Mouse (Mus musculus): ENCODE results near the gene Gcnt1. TPM values are rescaled to one million over a fixed set of nuclear protein-coding genes. Genes with fewer than 3 reads are reported as not detected.

The Gcnt1 gene
- polyA plus RNA-seq, 1 experiment: 3.9 TPM

GRCm38 (mm10) chr19:17400571-17400970, 27.9 kb upstream of the Gcnt1 start:
- TF ChIP-seq POLR2A (IDR thresholded peaks at IDR 0.05; ENCODE audit: borderline replicate concordance, insufficient read depth, low read length) (no peak), CTCF (IDR thresholded peaks at IDR 0.05; ENCODE audit: borderline replicate concordance, insufficient read depth, low read depth, low read length) (no peak)
- DNase-seq: no peak
- WGBS: 70% methylated on average over 4 of the region's 4 CpGs
- Histone ChIP-seq H3K4me1 (ENCODE audit: control insufficient read depth, insufficient read depth, low read length) (peaks cover 5% of the 10 kb centered on the region), H3K27ac (ENCODE audit: insufficient read depth, low read length) (no peak overlapping the region), H3K4me3 (replicated peaks; ENCODE audit: insufficient read depth, low read depth, low read length) (no peak overlapping the region), H3K27me3 (ENCODE audit: control insufficient read depth, insufficient read depth, low read length) (no peaks in the 10 kb centered on the region)

GRCm38 (mm10) chr19:17399965-17400364, 27.3 kb upstream of the Gcnt1 start:
- no peak overlapping the region for H3K27ac ChIP-seq (ENCODE audit: insufficient read depth, low read length)
- 93% methylated on average over 4 of the region's 4 CpGs for WGBS
- no peaks in the 10 kb centered on the region for H3K27me3 ChIP-seq (ENCODE audit: control insufficient read depth, insufficient read depth, low read length)
- peaks cover 5% of the 10 kb centered on the region for H3K4me1 ChIP-seq (ENCODE audit: control insufficient read depth, insufficient read depth, low read length)
- no peak overlapping the region for H3K4me3 ChIP-seq (replicated peaks; ENCODE audit: insufficient read depth, low read depth, low read length)
- TF ChIP-seq CTCF (IDR thresholded peaks at IDR 0.05; ENCODE audit: borderline replicate concordance, insufficient read depth, low read depth, low read length): no peak
- TF ChIP-seq POLR2A (IDR thresholded peaks at IDR 0.05; ENCODE audit: borderline replicate concordance, insufficient read depth, low read length): no peak
- no peak for DNase-seq

GRCm38 (mm10) chr19:17397922-17398321, 25.3 kb upstream of the Gcnt1 start:
- 60% methylated on average over 5 of the region's 5 CpGs for WGBS
- TF ChIP-seq CTCF (IDR thresholded peaks at IDR 0.05; ENCODE audit: borderline replicate concordance, insufficient read depth, low read depth, low read length): no peak
- no peak for TF ChIP-seq POLR2A (IDR thresholded peaks at IDR 0.05; ENCODE audit: borderline replicate concordance, insufficient read depth, low read length)

GRCm38 (mm10) chr19:17396802-17397201, 24.2 kb upstream of the Gcnt1 start:
- Histone ChIP-seq H3K4me1 (ENCODE audit: control insufficient read depth, insufficient read depth, low read length) (peaks cover 5% of the 10 kb centered on the region), H3K4me3 (replicated peaks; ENCODE audit: insufficient read depth, low read depth, low read length) (no peak overlapping the region), H3K27ac (ENCODE audit: insufficient read depth, low read length) (no peak overlapping the region), H3K27me3 (ENCODE audit: control insufficient read depth, insufficient read depth, low read length) (no peaks in the 10 kb centered on the region)
- WGBS: 94% methylated on average over 4 of the region's 4 CpGs
- TF ChIP-seq CTCF (IDR thresholded peaks at IDR 0.05; ENCODE audit: borderline replicate concordance, insufficient read depth, low read depth, low read length) (no peak), POLR2A (IDR thresholded peaks at IDR 0.05; ENCODE audit: borderline replicate concordance, insufficient read depth, low read length) (no peak)
- no peak for DNase-seq

More at GRCm38 (mm10) chr19:17397922-17398321, 25.3 kb upstream of the Gcnt1 start:
- Histone ChIP-seq H3K27ac (ENCODE audit: insufficient read depth, low read length) (no peak overlapping the region), H3K27me3 (ENCODE audit: control insufficient read depth, insufficient read depth, low read length) (no peaks in the 10 kb centered on the region), H3K4me1 (ENCODE audit: control insufficient read depth, insufficient read depth, low read length) (peaks cover 5% of the 10 kb centered on the region), H3K4me3 (replicated peaks; ENCODE audit: insufficient read depth, low read depth, low read length) (no peak overlapping the region)
- no peak for DNase-seq

- under 1% methylated on average over 83 of the region's 83 CpGs for WGBS
- TF ChIP-seq POLR2A (IDR thresholded peaks at IDR 0.05; ENCODE audit: borderline replicate concordance, insufficient read depth, low read length) (peak; percentile 89), CTCF (IDR thresholded peaks at IDR 0.05; ENCODE audit: borderline replicate concordance, insufficient read depth, low read depth, low read length) (no peak)
- Histone ChIP-seq H3K4me1 (ENCODE audit: control insufficient read depth, insufficient read depth, low read length) (peaks cover 5% of the 10 kb centered on the region), H3K4me3 (replicated peaks; ENCODE audit: insufficient read depth, low read depth, low read length) (peak within 1 kb of the TSS; percentile 74), H3K27me3 (ENCODE audit: control insufficient read depth, insufficient read depth, low read length) (no peaks in the 10 kb centered on the region), H3K27ac (ENCODE audit: insufficient read depth, low read length) (peak within 1 kb of the TSS; percentile 88)
- DNase-seq: peak; percentile 92 to 93
Observed at GRCm38 (mm10) chr19:17393841-17394591, 21.4 kb upstream of the Gcnt1 start, which contains the start of gene Rfk. TSS of gene Rfk (plus strand) at chr19:17394043.

- no peak overlapping the region for H3K4me3 ChIP-seq (replicated peaks; ENCODE audit: insufficient read depth, low read depth, low read length)
- TF ChIP-seq POLR2A (IDR thresholded peaks at IDR 0.05; ENCODE audit: borderline replicate concordance, insufficient read depth, low read length): no peak
- no peak for TF ChIP-seq CTCF (IDR thresholded peaks at IDR 0.05; ENCODE audit: borderline replicate concordance, insufficient read depth, low read depth, low read length)
- H3K27ac ChIP-seq (ENCODE audit: insufficient read depth, low read length): no peak overlapping the region
- H3K4me1 ChIP-seq (ENCODE audit: control insufficient read depth, insufficient read depth, low read length): peaks cover 5% of the 10 kb centered on the region
- WGBS: 49% methylated on average over 3 of the region's 3 CpGs
- no peak for DNase-seq
- no peaks in the 10 kb centered on the region for H3K27me3 ChIP-seq (ENCODE audit: control insufficient read depth, insufficient read depth, low read length)
Observed at GRCm38 (mm10) chr19:17392866-17393265, 20.2 kb upstream of the Gcnt1 start.

GRCm38 (mm10) chr19:17388404-17388803, 15.8 kb upstream of the Gcnt1 start:
- H3K27me3 ChIP-seq (ENCODE audit: control insufficient read depth, insufficient read depth, low read length): no peaks in the 10 kb centered on the region
- peak; percentile 23 to 53 for DNase-seq
- TF ChIP-seq POLR2A (IDR thresholded peaks at IDR 0.05; ENCODE audit: borderline replicate concordance, insufficient read depth, low read length) (no peak), CTCF (IDR thresholded peaks at IDR 0.05; ENCODE audit: borderline replicate concordance, insufficient read depth, low read depth, low read length) (peak; percentile 35; the same call in 1 of the 2 replicates)
- 7% methylated on average over 2 of the region's 2 CpGs for WGBS
- H3K4me1 ChIP-seq (ENCODE audit: control insufficient read depth, insufficient read depth, low read length): no peaks in the 10 kb centered on the region
- H3K4me3 ChIP-seq (replicated peaks; ENCODE audit: insufficient read depth, low read depth, low read length): no peak overlapping the region
- H3K27ac ChIP-seq (ENCODE audit: insufficient read depth, low read length): no peak overlapping the region

- no peak for TF ChIP-seq POLR2A (IDR thresholded peaks at IDR 0.05; ENCODE audit: borderline replicate concordance, insufficient read depth, low read length)
- no peak for TF ChIP-seq CTCF (IDR thresholded peaks at IDR 0.05; ENCODE audit: borderline replicate concordance, insufficient read depth, low read depth, low read length)
- WGBS: 61% methylated on average over 6 of the region's 6 CpGs
- no peak for DNase-seq
- H3K27me3 ChIP-seq (ENCODE audit: control insufficient read depth, insufficient read depth, low read length): no peaks in the 10 kb centered on the region
- H3K4me1 ChIP-seq (ENCODE audit: control insufficient read depth, insufficient read depth, low read length): no peaks in the 10 kb centered on the region
- H3K4me3 ChIP-seq (replicated peaks; ENCODE audit: insufficient read depth, low read depth, low read length): no peak overlapping the region
- no peak overlapping the region for H3K27ac ChIP-seq (ENCODE audit: insufficient read depth, low read length)
Observed at GRCm38 (mm10) chr19:17386424-17386823, 13.8 kb upstream of the Gcnt1 start.
